Mouse (Mus musculus) ES-E14 (cell line): ENCODE measurements around the gene Dnajc25.

Source experiments
- ZC3H11A ChIP-seq: IDR thresholded peaks from 2 replicates; pipeline ENCODE4 v1.6.1; 2012; ENCODE audit warnings: low read depth, mild to moderate bottlenecking, inconsistent platforms, low read length, borderline replicate concordance
- ZNF384 ChIP-seq: IDR thresholded peaks from 2 replicates; pipeline ENCODE4 v1.6.1; 2012; ENCODE audit warnings: low read depth, low read length, inconsistent platforms

DNA sequence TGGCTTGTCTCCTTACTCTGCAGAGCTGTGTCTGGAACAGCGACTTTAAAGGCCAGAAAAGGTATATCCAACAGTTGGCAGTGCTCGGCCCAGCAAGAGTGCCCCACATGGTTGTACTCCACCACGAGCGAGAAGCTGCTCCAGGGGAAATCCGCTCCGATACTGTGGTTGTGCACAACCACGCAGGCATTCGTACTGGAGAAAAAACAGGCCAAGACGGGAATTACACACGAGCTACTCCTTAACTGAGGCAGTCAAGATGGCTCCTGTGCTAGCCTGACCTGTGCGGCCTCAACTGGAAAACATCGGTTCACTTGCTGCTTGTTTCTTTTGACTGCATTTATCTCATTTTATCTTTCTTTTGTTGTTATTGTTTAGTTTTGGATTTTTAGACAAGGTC is 67.7 kb downstream of the Dnajc25 start:
- no peak for TF ChIP-seq ZC3H11A
- TF ChIP-seq ZNF384 = no peak
